In genomic region chr7:111450286-111451095, GRCm38 (mm10) we compare ENCODE assay signal across 24 mouse cellular contexts.
DNase-seq lines count a peak whose midpoint lies in the region; ATAC-seq and TF ChIP-seq lines count a peak whose summit lies in the region.
"Had no signal": no experiment of that assay in that cellular context is flagged by ENCODE, and none has a peak within 500 bp of the region (broad histone marks: within the 10 kb centered on the region; RNA-seq: fewer than 3 reads in every experiment).

No protein-coding gene starts in this region.

- H3K4me3 ChIP-seq in heart, embryonic 15.5 days, result no peak overlapping the region
- no peak overlapping the region for H3K4me3 ChIP-seq in lung, embryonic 14.5 days (ENCODE audit: low read depth, low read length)
- no peak overlapping the region for H3K4me3 ChIP-seq in lung, adult 2 months (replicated peaks; ENCODE audit: extremely low read depth, low read depth, low read length)
- H3K4me3 ChIP-seq in midbrain, embryonic 14.5 days (replicated peaks; ENCODE audit: low read depth, low read length), result no peak overlapping the region
- H3K4me3 ChIP-seq: embryonic facial prominence, embryonic 12.5 days; erythroblast, embryonic 14.5 days; forebrain, embryonic 13.5 days; limb, embryonic 13.5 days; liver, embryonic 12.5 days; midbrain, embryonic 13.5 days had no signal

- no peak overlapping the region for H3K9ac ChIP-seq in heart, embryonic 15.5 days
- H3K9ac ChIP-seq in lung, embryonic 14.5 days, result no peak overlapping the region
- no peak overlapping the region for H3K9ac ChIP-seq in midbrain, embryonic 14.5 days (replicated peaks; ENCODE audit: low read length)
- H3K9ac ChIP-seq: embryonic facial prominence, embryonic 12.5 days; forebrain, embryonic 13.5 days; limb, embryonic 13.5 days; liver, embryonic 12.5 days; midbrain, embryonic 13.5 days had no signal

- intact Hi-C loops in heart, postnatal 25 days (cut with DNase I), result no loop called here

- no peak for TF ChIP-seq POLR2A in lung, adult 2 months (IDR thresholded peaks at IDR 0.05; ENCODE audit: borderline replicate concordance, extremely low read depth, low read depth, low read length)

- WGBS in heart, embryonic 15.5 days, result 35% methylated on average over 6 of the region's 6 CpGs
- WGBS in lung, embryonic 14.5 days, result 39% methylated on average over 6 of the region's 6 CpGs
- 48% methylated on average over 6 of the region's 6 CpGs for WGBS in lung, adult 2 months
- 78% methylated on average over 6 of the region's 6 CpGs for WGBS in midbrain, embryonic 14.5 days

- H3K36me3 ChIP-seq in heart, embryonic 15.5 days, result no peaks in the 10 kb centered on the region
- no peaks in the 10 kb centered on the region for H3K36me3 ChIP-seq in lung, embryonic 14.5 days (ENCODE audit: insufficient read depth)
- H3K36me3 ChIP-seq in midbrain, embryonic 14.5 days (ENCODE audit: control insufficient read depth, insufficient read depth, low read length), result no peaks in the 10 kb centered on the region
- H3K36me3 ChIP-seq: embryonic facial prominence, embryonic 12.5 days; limb, embryonic 13.5 days; liver, embryonic 12.5 days; midbrain, embryonic 13.5 days had no signal

- no peak overlapping the region for H3K4me2 ChIP-seq in heart, embryonic 15.5 days
- H3K4me2 ChIP-seq in lung, embryonic 14.5 days, result no peak overlapping the region
- H3K4me2 ChIP-seq in midbrain, embryonic 14.5 days (ENCODE audit: low read length), result no peak overlapping the region
- H3K4me2 ChIP-seq: embryonic facial prominence, embryonic 12.5 days; forebrain, embryonic 13.5 days; limb, embryonic 13.5 days; liver, embryonic 12.5 days; midbrain, embryonic 13.5 days had no signal

- H3K27me3 ChIP-seq in heart, embryonic 15.5 days, result no peaks in the 10 kb centered on the region
- no peaks in the 10 kb centered on the region for H3K27me3 ChIP-seq in lung, embryonic 14.5 days (ENCODE audit: insufficient read depth, low read length)
- no peaks in the 10 kb centered on the region; the same call in 1 of the 2 replicates for H3K27me3 ChIP-seq in midbrain, embryonic 14.5 days (ENCODE audit: control insufficient read depth, insufficient read depth, low read length)
- H3K27me3 ChIP-seq: embryonic facial prominence, embryonic 12.5 days; forebrain, embryonic 13.5 days; limb, embryonic 13.5 days; liver, embryonic 12.5 days; midbrain, embryonic 13.5 days had no signal

- no peak for DNase-seq in heart, postnatal 25 days (ENCODE audit: low spot score)
- DNase-seq in lung, embryonic 14.5 days, result peak; percentile 9
- no peak for DNase-seq in lung, adult 2 months
- DNase-seq in urinary bladder, postnatal 14 days (ENCODE audit: low spot score), result peak; percentile 7
- DNase-seq in urinary bladder, postnatal 10 days (ENCODE audit: low spot score), result no peak
- DNase-seq in yolk sac, embryonic 10.5 days (ENCODE audit: low spot score), result peak; percentile 26
- DNase-seq in midbrain, embryonic 14.5 days, result no peak
- DNase-seq: adrenal gland, postnatal 10 days; cerebellum, adult 2 months; cerebellum, postnatal 25 days; kidney, adult 2 months; layer of hippocampus, adult 9-11 months; lung, adult 18-20 months; thymus, adult 18-20 months; thymus, postnatal 36 days had no signal

- no peak for TF ChIP-seq CTCF in lung, embryonic 14.5 days (IDR thresholded peaks at IDR 0.05; ENCODE audit: low read depth)
- TF ChIP-seq CTCF in lung, adult 2 months (IDR thresholded peaks at IDR 0.05; ENCODE audit: insufficient read depth, low read length), result no peak

- H3K9me3 ChIP-seq in heart, embryonic 15.5 days (replicated peaks), result no peaks in the 10 kb centered on the region
- no peaks in the 10 kb centered on the region for H3K9me3 ChIP-seq in lung, embryonic 14.5 days (ENCODE audit: low read depth, low read length)
- H3K9me3 ChIP-seq in midbrain, embryonic 14.5 days (ENCODE audit: control insufficient read depth, low read length), result no peaks in the 10 kb centered on the region
- H3K9me3 ChIP-seq: embryonic facial prominence, embryonic 12.5 days; forebrain, embryonic 13.5 days; limb, embryonic 13.5 days; liver, embryonic 12.5 days; midbrain, embryonic 13.5 days had no signal

- peak overlapping the region; percentile 31 for H3K27ac ChIP-seq in heart, embryonic 15.5 days
- no peak overlapping the region for H3K27ac ChIP-seq in lung, embryonic 14.5 days (ENCODE audit: low read depth)
- H3K27ac ChIP-seq in midbrain, embryonic 14.5 days (replicated peaks; ENCODE audit: low read depth, low read length), result no peak overlapping the region
- H3K27ac ChIP-seq: embryonic facial prominence, embryonic 12.5 days; forebrain, embryonic 13.5 days; hindbrain, postnatal 0 days; kidney, postnatal 0 days; limb, embryonic 13.5 days; liver, embryonic 12.5 days; midbrain, embryonic 13.5 days had no signal

- peaks cover 22% of the 10 kb centered on the region for H3K4me1 ChIP-seq in heart, embryonic 15.5 days (replicated peaks)
- 0 out of 2 replicates have a peak, but pooled peaks cover 11% of the 10 kb centered on the region for H3K4me1 ChIP-seq in lung, embryonic 14.5 days (ENCODE audit: insufficient read depth)
- H3K4me1 ChIP-seq in lung, adult 2 months (ENCODE audit: control insufficient read depth, insufficient read depth, low read length), result no peaks in the 10 kb centered on the region
- H3K4me1 ChIP-seq in midbrain, embryonic 14.5 days (ENCODE audit: control insufficient read depth, insufficient read depth, low read length), result no peaks in the 10 kb centered on the region; the same call in 1 of the 2 replicates
- H3K4me1 ChIP-seq: forebrain, embryonic 13.5 days; liver, embryonic 12.5 days had no signal

- ATAC-seq in heart, embryonic 15.5 days (replicated peaks; ENCODE audit: insufficient number of reproducible peaks, insufficient read depth, low FRiP score, low read depth), result peak; percentile 47; the same call in 1 of the 2 replicates
- ATAC-seq in lung, embryonic 14.5 days (ENCODE audit: insufficient read depth), result no peak
- ATAC-seq in midbrain, embryonic 14.5 days (ENCODE audit: low FRiP score, low TSS enrichment), result no peak
- ATAC-seq: forebrain, embryonic 13.5 days; hindbrain, postnatal 0 days; liver, embryonic 12.5 days; midbrain, embryonic 13.5 days had no signal

Comparison
In these comparisons a context has a peak if more than half of its experiments do, and no peak if none do; other contexts are left out.
1. DNase-seq: peak in lung, embryonic 14.5 days (single experiment), urinary bladder, postnatal 14 days (single experiment) and yolk sac, embryonic 10.5 days (single experiment); none in heart, postnatal 25 days (single experiment), lung, adult 2 months (single experiment), urinary bladder, postnatal 10 days (single experiment) and midbrain, embryonic 14.5 days (single experiment).